Mouse (Mus musculus) stomach, postnatal 0 days (tissue): ENCODE measurements around the gene Gna15. TPM values are rescaled to one million over a fixed set of nuclear protein-coding genes. Genes with fewer than 3 reads are reported as not detected.
A peak's percentile ranks its signal among the peaks of the same experiment; 100 is the strongest.

Source experiments
- ATAC-seq: fragments of 200-750 bp; cut with Nextera tagmentation; 2 replicates; pipeline ENCODE4 v1.8.0; 2017; ENCODE audit not compliant: low FRiP score, low TSS enrichment
- DNase-seq: peaks from one replicate; pipeline ENCODE4 v3.0.0-alpha.2; 2016; ENCODE audit warnings: low spot score
- H3K27ac ChIP-seq: fragments of 300-500 bp; sonication (generic); replicated peaks from 2 replicates; pipeline ENCODE4 v1.5.1; 2014; ENCODE audit warnings: mild to moderate bottlenecking, control low read depth
- H3K27me3 ChIP-seq: fragments of 300-500 bp; sonication (generic); 2 replicates; pipeline ENCODE4 v1.6.1; 2014; ENCODE audit warnings: low read length; ENCODE audit not compliant: control insufficient read depth, insufficient read depth
- H3K36me3 ChIP-seq: fragments of 300-500 bp; sonication (generic); 2 replicates; pipeline ENCODE4 v1.6.1; 2014; ENCODE audit warnings: low read length, mixed read lengths; ENCODE audit not compliant: control insufficient read depth, insufficient read depth
- H3K4me1 ChIP-seq: fragments of 300-500 bp; sonication (generic); replicated peaks from 2 replicates; pipeline ENCODE4 v1.6.1; 2014; ENCODE audit warnings: antibody characterized with exemption; ENCODE audit not compliant: control insufficient read depth, insufficient read depth
- H3K4me2 ChIP-seq: fragments of 300-500 bp; sonication (generic); replicated peaks from 2 replicates; pipeline ENCODE4 v1.6.1; 2014; ENCODE audit warnings: low read depth, mild to moderate bottlenecking, control low read depth, moderate library complexity
- H3K4me3 ChIP-seq: fragments of 300-500 bp; sonication (generic); 2 replicates; pipeline ENCODE4 v1.5.1; 2014; ENCODE audit warnings: low read depth, low read length, control low read depth
- H3K9ac ChIP-seq: fragments of 300-500 bp; sonication (generic); 2 replicates; pipeline ENCODE4 v1.6.1; 2014; ENCODE audit warnings: mild to moderate bottlenecking, low read length, control low read depth, mixed read lengths
- H3K9me3 ChIP-seq: fragments of 300-500 bp; sonication (generic); 2 replicates; pipeline ENCODE4 v1.6.1; 2016; ENCODE audit warnings: low read length; ENCODE audit not compliant: control insufficient read depth
- CTCF ChIP-seq: IDR thresholded peaks from 2 replicates; pipeline ENCODE4 v1.5.1; 2016; ENCODE audit warnings: antibody characterized with exemption, low read depth, mild to moderate bottlenecking, moderate library complexity
- EP300 ChIP-seq: optimal IDR thresholded peaks from 2 replicates; pipeline ENCODE3; 2016; ENCODE audit warnings: antibody characterized with exemption
- WGBS: fragments of 180-500 bp; shearing (Covaris S2); extraction: QIAGEN DNeasy Blood & Tissue Kit; methylation state at CpG from one replicate; pipeline ENCODE4 v1.1.7; 2014; 5-methylcytosine and 5-hydroxymethylcytosine counted together
- polyA plus RNA-seq: library from polyadenylated mRNA; unstranded; fragments of >200 nt; fragmentation: Nextera tagmentation; extraction: Ambion mirVana; gene quantifications from 2 replicates; pipeline ENCODE4 v1.2.1, GENCODE M21; 2015

Gna15 gene
- polyA plus RNA-seq, 1 experiment from 2014 or later: 10.1 TPM

DNA sequence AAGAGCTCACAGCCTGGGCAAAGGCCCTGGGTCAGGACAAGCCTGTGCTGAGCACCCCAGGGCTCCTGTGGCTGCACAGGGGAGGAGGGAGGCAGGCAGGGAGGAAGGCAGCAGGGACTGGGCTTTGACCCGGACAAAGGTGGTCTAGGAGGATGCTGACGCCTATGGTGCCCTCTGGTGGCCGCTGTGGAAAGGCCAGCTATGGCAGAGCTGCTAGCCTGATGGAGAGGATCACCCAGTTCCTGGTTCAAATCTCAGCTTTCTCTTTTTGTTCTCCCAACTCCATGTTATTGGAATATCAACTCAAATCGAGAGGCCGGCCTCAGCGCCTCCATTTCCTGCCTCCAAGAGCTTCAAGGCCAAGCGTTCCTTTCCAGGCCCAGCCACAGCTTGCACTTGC lies 26.2 kb upstream of the Gna15 start:
- 15% methylated on average over 7 of the region's 7 CpGs for WGBS
- DNase-seq (peak; percentile 79), ATAC-seq (no peak)
- no peak overlapping the region for H3K27ac ChIP-seq
- no peak overlapping the region for H3K4me3 ChIP-seq
- no peaks in the 10 kb centered on the region for H3K27me3 ChIP-seq
- no peak overlapping the region for H3K4me2 ChIP-seq
- no peak overlapping the region for H3K9ac ChIP-seq
- H3K36me3 ChIP-seq: no peaks in the 10 kb centered on the region
- TF ChIP-seq EP300 (no peak), CTCF (peak; percentile 82)
- H3K9me3 ChIP-seq: no peaks in the 10 kb centered on the region
- no peaks in the 10 kb centered on the region for H3K4me1 ChIP-seq

- H3K9me3 ChIP-seq: no peaks in the 10 kb centered on the region
- WGBS: 57% methylated on average over 5 of the region's 5 CpGs
- H3K27ac ChIP-seq: no peak overlapping the region
- no peak for TF ChIP-seq EP300
- TF ChIP-seq CTCF: no peak
- no peak overlapping the region for H3K9ac ChIP-seq
- no peaks in the 10 kb centered on the region for H3K27me3 ChIP-seq
- no peak overlapping the region for H3K4me3 ChIP-seq
- H3K4me2 ChIP-seq: no peak overlapping the region
- H3K4me1 ChIP-seq: no peaks in the 10 kb centered on the region; the same call in 1 of the 2 replicates
- ATAC-seq (no peak), DNase-seq (no peak)
- no peaks in the 10 kb centered on the region for H3K36me3 ChIP-seq
Measured at GRCm38 (mm10) chr10:81548944-81549343, 24.9 kb upstream of the Gna15 start.

DNA sequence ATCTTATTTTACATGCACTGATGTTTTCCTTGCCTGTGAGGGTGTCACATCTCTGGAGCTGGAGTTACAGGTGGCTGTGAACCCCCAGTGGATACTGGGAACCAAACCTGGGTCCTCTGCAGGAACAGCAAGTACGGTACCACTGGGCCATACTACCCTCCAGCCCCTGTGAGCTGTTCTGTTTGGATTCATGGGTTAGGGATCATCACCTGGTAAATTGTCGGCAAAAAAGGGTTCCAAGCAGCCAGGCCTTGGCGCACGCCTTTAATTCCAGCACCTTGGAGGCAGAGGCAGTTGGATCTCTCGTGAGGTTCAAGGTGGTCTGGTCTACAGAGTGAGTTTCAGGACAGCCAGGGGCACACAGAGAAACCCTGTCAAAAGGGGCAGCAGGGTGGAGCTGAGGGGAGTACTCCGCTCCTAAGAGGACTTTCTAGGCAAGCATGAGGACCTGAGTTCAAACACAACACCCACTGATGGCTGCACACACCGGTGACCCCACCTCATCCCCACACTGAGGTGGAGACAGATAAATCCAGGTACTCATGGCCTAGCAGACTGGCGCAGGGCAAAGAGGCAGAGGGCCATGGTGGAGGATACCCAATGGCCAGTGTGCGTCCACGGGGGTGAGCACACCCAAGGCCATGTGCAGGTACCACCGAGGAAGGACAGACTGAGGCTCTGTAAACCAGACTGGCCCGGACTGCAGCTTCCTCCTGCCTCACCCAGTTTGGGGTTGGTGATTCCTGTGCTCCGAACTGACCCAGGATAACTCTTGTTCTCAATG lies 23.0 kb upstream of the Gna15 start:
- H3K9me3 ChIP-seq: no peaks in the 10 kb centered on the region
- TF ChIP-seq CTCF: no peak
- no peak for TF ChIP-seq EP300
- peaks cover 2% of the 10 kb centered on the region; the same call in 1 of the 2 replicates for H3K4me1 ChIP-seq
- H3K36me3 ChIP-seq: no peaks in the 10 kb centered on the region
- DNase-seq: no peak
- H3K4me3 ChIP-seq: no peak overlapping the region
- no peaks in the 10 kb centered on the region for H3K27me3 ChIP-seq
- WGBS: 83% methylated on average over 13 of the region's 13 CpGs
- H3K4me2 ChIP-seq: no peak overlapping the region
- peak overlapping the region; percentile 65; the same call in 1 of the 2 replicates for H3K27ac ChIP-seq
- H3K9ac ChIP-seq: no peak overlapping the region
- no peak for ATAC-seq

DNA sequence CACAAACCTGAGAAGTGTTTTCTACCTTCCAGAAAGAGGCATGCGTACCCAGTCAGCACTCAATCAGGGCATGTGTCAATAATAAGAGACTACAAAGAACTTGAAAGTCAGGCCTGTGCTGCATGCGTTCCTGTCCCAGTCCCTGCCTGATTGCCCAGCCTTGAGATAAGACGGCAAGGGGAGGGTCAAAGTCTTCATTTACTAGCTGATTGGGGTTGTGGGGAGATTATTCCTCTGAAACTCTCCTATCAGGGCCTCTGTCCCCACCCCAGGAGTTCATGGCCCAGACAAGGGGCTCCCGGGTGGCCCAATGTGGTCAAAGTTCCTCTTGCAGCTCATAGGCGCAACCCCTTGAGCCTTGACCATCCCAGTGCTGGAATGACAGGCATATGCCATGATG lies 22.3 kb upstream of the Gna15 start:
- DNase-seq: peak; percentile 77
- no peaks in the 10 kb centered on the region for H3K27me3 ChIP-seq
- H3K4me2 ChIP-seq: no peak overlapping the region
- ATAC-seq: peak; percentile 26
- no peak for TF ChIP-seq EP300
- TF ChIP-seq CTCF: no peak
- no peak overlapping the region for H3K4me3 ChIP-seq
- peak overlapping the region; percentile 65 for H3K27ac ChIP-seq
- peaks cover 2% of the 10 kb centered on the region; the same call in 1 of the 2 replicates for H3K4me1 ChIP-seq
- WGBS: 64% methylated on average over 5 of the region's 5 CpGs
- H3K36me3 ChIP-seq: no peaks in the 10 kb centered on the region
- no peak overlapping the region for H3K9ac ChIP-seq
- H3K9me3 ChIP-seq: no peaks in the 10 kb centered on the region

DNA sequence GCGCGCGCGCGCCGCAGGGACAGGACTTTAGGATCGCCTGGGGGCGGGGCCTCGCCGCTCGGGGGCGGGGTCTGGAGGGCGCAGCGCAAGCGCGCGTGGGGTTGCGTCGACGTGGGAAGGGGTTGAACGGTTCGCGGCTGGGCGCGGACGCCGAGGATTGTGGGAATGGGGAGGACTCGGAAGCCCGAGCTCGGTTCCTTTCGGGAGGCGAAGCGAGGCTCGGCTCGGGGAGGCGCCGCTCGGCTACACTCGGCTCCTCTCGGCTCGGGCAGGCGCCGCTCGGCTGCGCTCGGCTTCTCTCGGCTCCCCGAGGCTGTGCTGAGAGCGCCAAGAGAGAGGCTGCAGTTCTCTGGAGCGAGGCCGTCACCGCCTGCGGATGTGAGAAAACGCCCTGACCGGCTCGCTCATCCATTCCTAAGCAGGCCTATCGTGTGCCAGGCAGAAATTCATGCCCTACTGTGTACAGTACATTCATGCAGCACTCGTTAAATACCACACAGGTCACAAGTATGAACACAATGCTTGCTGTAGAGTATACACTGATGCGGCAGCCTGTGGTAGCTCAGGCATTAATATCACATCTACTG lies 21.2 kb upstream of the Gna15 start, which contains the start of gene Gna11:
Gene Gna11, minus strand, starts transcription at position 30 of the 587 bp plus-strand sequence.
- Histone ChIP-seq H3K27ac (peak within 1 kb of the TSS; percentile 75), H3K9ac (peak within 1 kb of the TSS; percentile 88), H3K4me1 (peaks cover 2% of the 10 kb centered on the region; the same call in 1 of the 2 replicates), H3K9me3 (no peaks in the 10 kb centered on the region), H3K4me2 (peak within 1 kb of the TSS; percentile 98), H3K4me3 (peak within 1 kb of the TSS; percentile 90), H3K27me3 (no peaks in the 10 kb centered on the region), H3K36me3 (no peaks in the 10 kb centered on the region)
- DNase-seq (peak; percentile 100), ATAC-seq (peak; percentile 95)
- 2% methylated on average over 40 of the region's 59 CpGs for WGBS
- TF ChIP-seq EP300 (no peak), CTCF (no peak)
